Mouse (Mus musculus): ENCODE measurements at regions not wholly inside any gene's neighbourhood (a gene's known extent, or its start where the extent isn't known, plus 50 kb on each side); places are given as distances from the start of the nearest gene placed in this dataset.

DNA sequence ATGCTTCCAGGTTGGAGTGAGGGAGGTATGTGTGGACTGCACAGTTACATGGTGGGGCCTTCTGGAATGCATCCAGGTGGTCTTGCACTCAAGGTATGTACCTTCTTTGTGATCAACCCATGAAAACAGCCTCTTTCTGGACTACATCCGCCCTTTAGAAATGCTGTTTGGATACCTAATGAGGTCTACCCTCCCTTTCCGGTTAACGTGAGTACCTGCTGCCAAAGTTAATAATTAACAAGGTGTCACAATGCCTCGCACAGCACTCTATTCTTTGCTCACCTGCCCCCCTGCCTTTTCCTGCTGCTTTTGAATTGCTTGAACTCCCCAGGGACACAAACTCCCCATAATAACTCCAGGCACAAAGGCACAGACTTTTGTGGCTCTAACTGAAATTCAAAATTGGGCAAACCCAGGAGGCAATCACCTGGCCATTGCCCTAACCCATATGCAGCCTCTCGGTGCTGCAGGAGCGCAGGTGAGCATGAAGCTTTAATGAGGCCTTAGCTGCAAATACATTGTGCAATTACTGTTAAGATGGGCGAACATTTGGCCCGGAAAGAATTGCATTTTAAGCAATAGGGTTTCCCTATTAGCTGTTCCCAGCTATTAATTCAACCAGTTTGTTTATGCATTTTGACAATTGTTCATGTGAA is 500.9 kb upstream of the Nox3 start:
- no peak for DNase-seq (ENCODE audit: low spot score in 2 of 2)
- intact Hi-C loops (cut with DNase I), result no loop called here

DNA sequence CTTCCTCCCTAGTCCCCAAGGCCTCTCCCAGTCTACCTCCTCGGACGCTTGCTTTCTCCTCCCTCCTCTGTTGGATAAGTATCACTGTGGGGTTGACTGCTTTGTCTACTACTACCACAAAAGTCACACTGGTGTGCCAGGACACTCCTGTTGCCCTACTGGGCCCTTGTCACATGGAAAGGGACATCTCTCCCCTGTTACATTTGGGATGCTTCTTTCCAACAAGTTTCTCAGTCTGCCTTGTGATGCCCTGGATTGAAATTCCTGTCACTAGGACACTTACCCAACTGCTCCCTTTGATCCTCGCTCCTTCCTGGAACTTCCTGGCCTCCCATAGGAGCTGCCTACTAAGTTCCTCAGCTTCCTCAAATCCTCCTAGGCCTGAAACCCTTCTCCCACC is 501.9 kb upstream of the Nox3 start:
- no peak for DNase-seq (ENCODE audit: low spot score in 2 of 2)
- intact Hi-C loops (cut with DNase I), result no loop called here

DNA sequence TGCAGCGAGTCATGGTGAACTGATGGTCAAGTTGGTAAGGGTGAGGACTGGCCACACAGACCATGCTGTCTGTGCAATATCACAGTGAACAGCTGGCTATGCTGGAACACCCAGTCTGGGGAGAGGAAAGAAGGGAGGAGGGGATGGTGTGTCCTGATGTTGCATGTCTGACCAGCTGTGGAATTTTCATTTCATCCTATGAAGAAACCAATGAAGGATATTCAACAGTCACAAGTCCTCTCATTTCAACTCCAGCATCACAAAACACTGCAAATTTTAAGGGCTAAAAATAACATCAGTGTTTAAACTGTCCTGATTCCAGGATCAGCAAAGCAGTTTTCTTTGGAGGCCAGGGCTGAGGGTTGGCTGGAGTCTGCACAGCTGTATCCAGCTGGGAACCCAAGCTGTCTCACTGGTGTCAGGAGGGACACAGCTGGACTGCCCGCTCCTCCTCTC is 503.7 kb upstream of the Nox3 start:
- DNase-seq (ENCODE audit: low spot score in 2 of 2), result no peak

DNA sequence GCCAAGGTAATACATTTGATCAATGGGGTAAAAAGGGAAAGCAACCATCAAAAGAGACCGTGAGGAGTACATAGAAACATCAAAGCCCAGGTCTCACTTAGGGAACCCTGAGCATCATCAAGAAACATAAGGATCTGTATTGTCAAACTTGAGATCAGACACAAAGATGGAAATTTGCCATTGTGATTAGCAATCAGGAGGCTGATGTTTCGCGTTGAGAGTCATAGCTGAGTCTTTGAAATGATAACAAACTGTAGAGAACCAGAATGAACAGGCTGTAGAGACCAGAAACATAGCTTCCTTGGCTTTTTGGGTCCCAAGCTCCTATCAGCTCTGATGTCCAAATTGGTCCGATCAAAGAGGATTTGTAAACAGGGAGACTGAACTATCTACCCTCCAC is 505.2 kb upstream of the Nox3 start:
- no peak for DNase-seq (ENCODE audit: low spot score in 2 of 2)
- intact Hi-C loops (cut with DNase I), result no loop called here

More for the DNA sequence above, 503.7 kb upstream of the Nox3 start:
- intact Hi-C loops (cut with DNase I), result no loop called here

DNA sequence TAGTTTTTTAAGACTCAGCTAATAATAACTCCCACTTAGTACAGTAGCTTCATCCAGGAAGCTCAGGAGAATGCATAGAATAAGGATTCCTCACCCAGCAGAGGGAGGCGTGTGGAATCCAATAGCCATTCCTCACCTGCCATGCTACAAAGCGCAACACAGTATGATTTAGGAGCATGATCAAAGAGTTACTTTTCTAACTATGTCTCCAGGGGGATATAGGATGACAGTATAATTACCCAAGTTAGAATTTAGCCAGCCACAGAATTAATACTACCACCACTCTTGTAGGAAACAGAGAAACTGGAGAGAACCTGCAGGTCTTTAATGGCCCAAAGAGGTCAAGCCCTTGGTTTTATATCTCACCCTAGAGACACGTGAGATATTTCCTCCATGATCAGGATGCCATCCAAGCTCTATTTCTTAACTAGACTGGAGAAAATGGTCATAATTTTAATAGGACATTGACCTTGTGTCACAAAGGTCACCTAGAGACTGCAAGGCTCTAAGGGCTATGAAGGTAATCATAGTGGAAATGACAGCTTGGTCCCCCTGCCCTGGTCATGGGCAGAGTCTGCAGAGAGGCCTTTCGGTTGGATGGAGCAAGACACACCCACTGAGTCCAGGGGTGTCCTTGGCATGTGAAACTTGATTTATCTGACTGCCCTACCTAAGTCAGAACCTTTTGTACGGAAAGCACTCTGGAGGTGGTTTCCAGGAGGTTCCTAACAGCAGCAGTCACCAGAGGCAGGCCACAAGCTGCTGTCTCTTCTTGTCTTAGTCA is 512.3 kb upstream of the Nox3 start:
- intact Hi-C loops (cut with DNase I), result no loop called here
- no peak for DNase-seq (ENCODE audit: low spot score in 2 of 2)

DNA sequence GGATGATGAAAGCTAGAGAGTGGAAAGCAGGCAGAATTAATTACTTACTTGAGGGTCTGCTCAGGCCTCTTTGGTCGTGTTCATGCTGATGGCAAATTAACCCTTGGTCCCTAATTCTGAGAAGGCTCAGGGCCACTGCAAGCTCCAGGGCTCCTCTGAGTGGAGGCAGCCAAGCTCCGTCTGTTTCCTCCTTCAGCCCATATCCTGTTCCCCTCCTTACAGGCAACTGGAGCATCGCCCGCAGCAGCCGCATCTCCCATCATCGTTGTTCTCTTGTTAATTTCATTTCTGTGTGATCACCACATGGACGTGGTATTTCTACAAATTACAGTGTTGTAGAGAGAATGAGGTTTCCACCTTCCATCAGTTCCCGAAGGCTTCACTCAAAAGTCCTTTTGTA is 513.6 kb upstream of the Nox3 start:
- no peak for DNase-seq (ENCODE audit: low spot score in 2 of 2)
- intact Hi-C loops (cut with DNase I), result no loop called here

DNA sequence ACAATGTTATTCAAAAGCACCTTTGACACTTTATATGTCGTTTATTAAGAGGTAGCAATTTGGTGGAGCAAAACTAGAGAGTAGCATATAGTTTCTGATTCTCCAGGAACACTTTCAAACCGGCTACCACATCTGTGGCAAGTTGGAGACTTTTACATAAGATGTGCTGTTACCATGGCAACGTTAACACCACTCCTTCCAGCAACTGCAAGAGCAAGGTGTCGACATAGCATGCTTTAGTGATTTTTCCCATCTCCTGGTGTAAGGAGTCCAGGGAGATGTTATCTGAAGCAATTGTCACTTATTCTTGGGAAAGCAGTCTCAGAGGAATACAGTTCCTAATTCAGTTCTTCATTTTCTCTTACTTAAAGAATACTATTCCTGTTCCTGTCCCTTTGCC is 516.5 kb upstream of the Nox3 start:
- intact Hi-C loops (cut with DNase I), result no loop called here
- DNase-seq (ENCODE audit: low spot score in 2 of 2), result peak in 1 of 2 experiments; percentile 31

DNA sequence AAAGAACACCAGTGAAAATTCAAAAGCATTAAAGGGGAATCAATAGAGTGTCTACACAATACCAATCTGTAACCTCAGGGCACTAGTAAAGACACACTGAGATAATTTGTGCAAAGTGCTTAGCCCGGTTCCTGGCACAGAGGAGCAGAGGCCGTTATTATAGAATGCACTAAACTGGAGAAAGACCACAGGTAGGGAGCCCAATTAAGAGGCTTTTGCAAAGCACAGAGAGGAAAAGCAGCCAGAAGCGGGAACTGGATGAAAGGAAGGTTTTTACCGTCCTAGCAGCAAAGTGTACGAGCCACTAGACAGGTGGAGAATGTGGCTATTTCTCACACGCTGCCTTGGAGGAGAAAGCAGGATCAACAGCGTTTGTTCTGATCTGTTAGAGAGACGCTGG is 518.9 kb upstream of the Nox3 start:
- no peak for DNase-seq (ENCODE audit: low spot score in 2 of 2)
- intact Hi-C loops (cut with DNase I), result no loop called here

DNA sequence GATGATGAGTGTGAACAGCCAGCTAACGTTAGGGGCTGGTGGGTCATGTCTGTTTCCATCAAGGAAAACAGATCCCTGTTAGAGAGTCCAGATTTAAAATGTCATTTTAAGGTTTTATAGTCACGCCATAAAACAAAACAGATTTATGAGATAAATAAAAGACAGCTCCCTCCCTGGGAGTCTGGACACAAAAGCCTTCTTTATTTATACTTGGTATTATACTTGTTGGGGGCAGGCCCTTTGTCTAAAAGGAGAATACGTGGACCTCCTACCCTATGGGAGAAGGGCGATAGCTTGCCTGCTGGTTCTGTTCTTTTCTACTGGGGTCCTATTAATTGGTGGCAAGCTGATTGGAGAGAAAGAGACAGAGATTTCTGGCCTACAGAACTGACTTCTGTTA is 520.1 kb upstream of the Nox3 start:
- intact Hi-C loops (cut with DNase I), result no loop called here
- DNase-seq (ENCODE audit: low spot score in 2 of 2), result no peak

DNA sequence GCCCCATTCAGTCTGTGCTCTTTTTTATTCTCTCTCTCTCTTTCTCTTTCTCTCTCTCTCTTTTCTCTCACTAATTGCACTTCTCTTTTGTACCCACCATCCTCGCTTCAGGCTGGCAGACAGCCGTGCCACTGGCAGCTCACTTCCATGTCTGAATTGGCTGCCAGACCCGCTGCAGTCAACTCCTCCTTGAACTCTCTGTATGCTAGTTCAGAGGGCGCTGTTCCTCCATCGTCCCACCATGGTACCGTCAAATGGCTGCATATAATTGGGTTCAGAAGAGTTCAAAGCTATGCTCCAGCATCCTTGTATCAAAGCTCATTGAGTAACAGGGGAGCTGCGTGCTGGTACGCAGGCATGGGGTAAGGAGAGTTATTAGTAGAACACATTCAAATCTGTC is 520.7 kb upstream of the Nox3 start:
- DNase-seq (ENCODE audit: low spot score in 2 of 2), result no peak
- intact Hi-C loops (cut with DNase I), result no loop called here

DNA sequence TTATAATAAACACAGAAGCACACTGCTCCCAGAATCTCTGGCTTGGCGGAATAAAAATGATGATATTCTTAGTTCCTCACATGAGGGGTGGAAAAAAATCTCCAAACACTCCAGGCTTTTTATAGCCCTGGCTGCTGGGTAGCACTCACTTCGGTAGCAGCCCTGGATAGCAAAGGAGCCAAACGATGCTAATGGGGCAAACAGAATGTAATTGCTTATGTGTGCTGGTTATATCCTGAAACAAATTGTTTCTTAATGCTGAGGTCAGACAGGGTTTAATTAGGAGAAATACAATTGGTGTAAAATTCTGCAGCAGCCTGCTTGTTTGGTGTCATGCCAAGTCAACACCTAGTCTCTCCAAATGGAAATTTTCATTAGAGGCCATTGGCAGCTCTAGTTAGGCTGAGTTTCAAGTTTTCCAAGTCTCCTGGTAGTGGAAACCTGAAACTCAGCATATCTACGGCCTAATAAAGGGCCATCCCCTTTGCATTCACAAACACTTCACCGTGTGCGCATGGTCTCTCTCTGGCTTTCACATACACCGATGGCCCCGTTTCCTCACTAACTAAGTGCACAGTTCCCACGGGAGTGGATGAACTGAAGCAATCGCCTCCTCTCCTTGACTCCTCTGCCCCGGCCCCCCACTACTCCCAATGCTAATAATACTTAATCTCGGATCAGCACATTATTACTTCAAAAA is 524.8 kb upstream of the Nox3 start:
- no peak for DNase-seq (ENCODE audit: low spot score in 2 of 2)
- intact Hi-C loops (cut with DNase I), result no loop called here

DNA sequence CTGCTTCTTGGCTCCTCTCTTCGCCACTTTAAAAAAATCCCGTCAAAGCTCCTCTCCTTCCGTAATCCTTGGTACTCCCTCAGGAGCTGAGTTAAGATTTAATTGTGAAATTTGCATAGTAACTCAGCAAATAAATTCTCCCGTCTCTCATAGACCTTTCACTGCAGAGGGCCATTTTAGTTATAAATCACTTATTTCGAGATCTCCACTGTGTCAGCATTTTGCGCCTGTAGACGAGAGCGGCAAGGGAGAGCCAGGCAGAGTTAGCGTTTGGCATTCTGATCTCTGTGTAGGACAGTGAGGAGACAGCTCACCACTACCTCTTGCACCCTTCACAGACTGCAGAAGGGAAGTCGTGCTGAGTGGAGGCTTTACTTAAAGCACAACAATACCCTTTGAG is 531.8 kb upstream of the Nox3 start:
- intact Hi-C loops (cut with DNase I), result no loop called here

DNA sequence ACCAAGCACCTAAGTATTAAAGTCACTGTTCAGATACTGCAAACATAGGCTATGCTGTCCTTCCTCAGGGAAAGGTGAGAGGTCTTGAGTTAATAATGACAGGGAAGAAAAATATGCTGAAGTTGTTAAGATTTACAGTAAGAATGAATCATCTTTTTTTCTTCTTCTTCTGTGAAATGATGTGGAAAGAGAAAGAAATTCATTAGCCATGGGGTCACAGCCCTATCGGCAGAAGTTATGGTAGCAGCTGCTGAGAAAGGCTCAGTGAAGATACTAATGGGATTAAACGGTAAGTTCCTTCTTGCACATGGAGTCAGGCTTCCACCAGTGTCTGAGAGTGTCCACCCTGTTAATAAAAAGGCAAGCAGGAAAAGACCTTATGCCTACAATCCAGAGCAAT is 533.9 kb upstream of the Nox3 start:
- DNase-seq (ENCODE audit: low spot score in 2 of 2), result no peak
- intact Hi-C loops (cut with DNase I), result no loop called here

More for the DNA sequence above, 531.8 kb upstream of the Nox3 start:
- DNase-seq (ENCODE audit: low spot score in 2 of 2), result no peak

DNA sequence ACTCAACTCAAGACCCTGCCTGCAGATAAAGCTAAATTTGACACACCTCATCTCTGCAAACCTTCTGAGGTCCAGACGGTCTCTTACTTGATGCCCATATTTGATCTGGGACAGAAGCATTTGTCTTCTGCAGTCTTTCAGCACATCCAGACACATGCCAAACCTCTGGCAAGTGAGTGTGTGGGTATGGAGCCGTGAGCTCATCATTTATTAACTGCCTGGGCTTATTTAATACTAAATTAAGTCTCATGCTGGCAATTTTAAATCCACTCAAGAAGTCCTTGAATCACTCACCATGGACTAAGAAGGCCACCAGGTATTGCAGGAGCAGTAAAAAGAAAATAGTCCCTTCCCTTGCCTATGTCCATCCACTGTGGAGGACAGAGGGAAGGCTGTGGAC is 554.4 kb upstream of the Nox3 start:
- DNase-seq (ENCODE audit: low spot score in 2 of 2), result no peak
- intact Hi-C loops (cut with DNase I), result no loop called here

DNA sequence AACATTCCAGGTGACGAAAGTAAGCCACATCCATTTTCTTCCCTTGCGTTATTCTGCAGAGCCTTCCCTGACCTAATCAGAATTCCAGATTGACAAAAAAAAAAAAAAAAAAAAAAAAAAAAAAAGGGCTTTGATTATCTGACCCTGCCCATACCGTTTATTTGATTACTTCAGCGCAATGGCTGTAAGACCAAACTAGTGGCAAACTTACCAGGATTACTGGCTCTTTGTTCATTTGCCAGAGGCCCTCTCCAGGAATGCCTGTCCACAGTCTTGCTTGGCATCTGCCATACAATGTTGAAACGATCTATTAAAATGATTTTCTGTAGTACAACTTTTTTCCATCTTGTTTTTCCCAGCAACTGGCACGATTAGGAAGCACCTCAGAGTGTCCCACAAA is 569.4 kb upstream of the Nox3 start:
- DNase-seq (ENCODE audit: low spot score in 2 of 2), result no peak
- intact Hi-C loops (cut with DNase I), result no loop called here

DNA sequence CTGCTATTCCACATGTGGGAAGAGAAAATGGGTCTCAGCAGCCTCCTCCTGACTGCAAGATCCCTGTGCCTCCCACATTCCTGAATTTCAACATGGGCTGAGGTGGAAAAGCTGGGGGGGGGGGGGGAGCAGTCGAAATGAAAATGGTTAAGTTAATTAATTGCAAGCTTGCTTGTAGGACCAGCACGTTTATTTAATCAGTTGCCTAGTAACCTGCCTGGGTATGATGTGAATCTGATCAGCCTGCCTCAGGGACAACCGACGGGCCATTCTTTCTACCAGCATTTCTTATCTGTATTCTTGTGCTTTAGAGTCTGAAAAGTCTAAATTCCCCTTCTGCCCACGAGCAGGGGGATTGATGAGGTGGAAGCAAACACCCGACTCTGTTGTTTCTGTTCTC is 569.9 kb upstream of the Nox3 start:
- DNase-seq (ENCODE audit: low spot score in 2 of 2), result no peak
- intact Hi-C loops (cut with DNase I), result no loop called here

DNA sequence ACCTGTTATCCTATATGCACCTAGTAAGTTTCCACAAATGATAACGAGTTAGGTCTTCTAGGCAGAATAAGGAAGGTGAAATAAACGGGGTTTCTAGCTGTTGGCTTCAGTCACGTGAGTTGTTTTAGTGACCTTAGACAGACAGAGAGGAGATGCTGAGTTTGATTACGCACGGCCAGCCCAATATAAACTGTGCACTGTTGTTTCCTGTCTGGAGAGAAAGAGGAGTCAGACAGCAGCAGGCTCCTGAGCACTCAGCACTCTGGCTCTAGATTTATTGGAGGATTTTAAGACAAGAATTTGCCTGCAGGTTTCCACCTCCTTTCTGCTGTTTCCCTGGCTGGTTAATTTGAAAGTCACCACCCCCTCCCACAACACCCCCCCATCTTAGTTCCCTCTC is 570.4 kb upstream of the Nox3 start:
- DNase-seq (ENCODE audit: low spot score in 2 of 2), result no peak
- intact Hi-C loops (cut with DNase I), result no loop called here

DNA sequence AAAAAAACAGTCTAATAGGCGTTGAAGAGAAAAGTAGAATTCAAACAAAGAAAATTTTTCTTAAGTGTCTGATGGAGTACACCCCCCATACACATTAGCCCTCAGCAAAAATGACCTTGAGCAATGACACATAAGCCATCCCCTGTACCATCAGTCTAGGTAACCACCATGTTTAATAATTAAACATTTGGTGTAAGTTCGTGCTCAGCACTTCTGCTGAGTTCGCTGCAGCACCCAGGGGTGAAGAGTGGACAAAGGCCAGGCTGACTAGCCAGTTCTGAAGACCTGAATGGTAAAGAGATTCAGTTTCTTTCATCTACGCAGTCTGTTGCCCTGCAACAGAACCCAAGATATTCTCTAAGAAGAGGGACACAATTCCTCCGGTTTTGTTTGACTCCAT is 572.3 kb upstream of the Nox3 start:
- intact Hi-C loops (cut with DNase I), result no loop called here
- no peak for DNase-seq (ENCODE audit: low spot score in 2 of 2)

DNA sequence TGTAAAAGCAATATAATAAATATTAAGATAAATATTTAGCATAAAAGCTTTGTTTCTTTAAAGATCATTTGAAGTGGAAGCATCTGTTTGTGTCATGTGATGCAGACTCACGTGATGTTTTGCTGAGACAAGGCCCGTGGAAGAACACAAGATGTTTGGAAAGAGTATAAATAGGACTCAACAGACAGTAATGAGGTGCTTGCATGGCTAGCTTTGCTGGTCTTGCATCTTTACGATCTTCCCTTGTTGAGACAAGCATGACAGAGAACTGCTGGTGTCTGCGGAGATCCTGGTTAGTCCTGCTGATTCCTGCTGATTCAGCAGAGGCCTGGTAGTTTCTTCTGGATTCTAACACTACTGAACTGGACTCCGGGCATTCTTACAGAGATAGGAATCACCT is 576.4 kb upstream of the Nox3 start:
- no peak for DNase-seq (ENCODE audit: low spot score in 2 of 2)
- intact Hi-C loops (cut with DNase I), result no loop called here

DNA sequence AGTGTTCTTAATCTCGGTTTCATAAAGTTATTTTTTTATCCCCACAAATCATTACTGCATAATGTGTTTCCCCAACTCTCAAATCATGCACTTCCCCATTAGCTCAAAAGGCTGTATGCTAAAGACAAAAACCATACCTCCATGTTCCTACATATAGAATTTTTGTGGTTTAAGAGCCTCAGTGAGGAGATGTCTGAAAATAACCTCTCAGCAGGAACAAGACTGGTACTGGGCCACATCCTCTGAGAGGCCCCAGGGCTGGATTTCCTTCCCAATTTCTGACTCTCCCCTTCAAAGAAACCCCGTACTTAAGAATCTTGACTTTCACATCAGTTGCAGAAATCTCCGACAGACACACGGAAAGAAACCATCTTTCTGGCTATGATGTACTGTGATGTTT is 580.7 kb upstream of the Nox3 start:
- DNase-seq (ENCODE audit: low spot score in 2 of 2), result no peak
- intact Hi-C loops (cut with DNase I), result no loop called here

DNA sequence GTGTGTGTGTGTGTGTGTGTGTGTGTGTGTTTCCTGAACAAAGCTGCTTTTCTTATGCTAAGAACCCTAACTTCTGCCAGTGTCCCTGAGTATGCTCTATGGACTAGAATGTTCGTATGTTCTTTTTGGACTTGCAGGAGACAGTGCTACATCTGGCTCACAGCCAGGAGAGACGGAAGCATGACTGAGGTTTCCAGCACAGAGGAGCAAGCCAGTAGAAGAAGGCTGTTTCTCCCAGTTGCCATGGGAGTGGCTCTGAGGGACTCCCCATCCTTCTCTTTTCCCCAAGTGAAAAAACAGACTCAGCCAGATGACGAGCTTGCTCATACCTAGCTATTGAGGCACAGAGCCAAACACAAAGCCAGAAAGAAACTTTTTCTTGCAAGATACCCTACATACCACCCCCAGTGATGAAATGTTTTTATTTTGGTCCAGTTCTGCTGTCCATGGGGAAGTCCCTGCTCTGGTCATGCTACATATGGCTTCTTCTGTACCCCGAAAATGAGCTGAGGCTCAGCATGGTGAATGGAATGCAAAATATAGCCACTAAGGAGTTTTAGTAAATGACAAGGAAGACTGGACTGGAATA is 582.3 kb upstream of the Nox3 start:
- DNase-seq (ENCODE audit: low spot score in 2 of 2), result peak in 1 of 2 experiments; percentile 24

More for the DNA sequence above, 582.3 kb upstream of the Nox3 start:
- intact Hi-C loops (cut with DNase I), result no loop called here
